Mouse (Mus musculus) ES-Bruce4 (cell line): Measurements from ENCODE around the gene Slc2a3. TPM values are rescaled to one million over a fixed set of nuclear protein-coding genes. Genes with fewer than 3 reads are reported as not detected.
"Not testable (repeated sequence)": the region's sequence is repeated elsewhere in the genome, so short reads cannot be mapped to it uniquely, and the experiment has no call there.

Experiments used
- H3K27ac ChIP-seq: 2 replicates; pipeline ENCODE4 v1.5.1; 2012; ENCODE audit warnings: low read length, inconsistent platforms; ENCODE audit not compliant: insufficient read depth
- H3K27me3 ChIP-seq: 2 replicates; pipeline ENCODE4 v1.6.1; 2012; ENCODE audit warnings: mild to moderate bottlenecking, low read length, inconsistent platforms; ENCODE audit not compliant: control insufficient read depth, poor library complexity, insufficient read depth, severe bottlenecking
- H3K36me3 ChIP-seq: 2 replicates; pipeline ENCODE4 v1.6.1; 2012; ENCODE audit warnings: inconsistent platforms, mild to moderate bottlenecking, low read length, moderate library complexity; ENCODE audit not compliant: control insufficient read depth, poor library complexity, insufficient read depth, severe bottlenecking
- H3K4me1 ChIP-seq: one replicate; pipeline ENCODE4 v1.8.1; 2011; ENCODE audit warnings: low read length; ENCODE audit not compliant: control insufficient read depth, insufficient read depth
- H3K4me3 ChIP-seq: 2 replicates; pipeline ENCODE4 v1.5.1; 2011; ENCODE audit warnings: low read depth, mild to moderate bottlenecking, low read length
- H3K9ac ChIP-seq: 2 replicates; pipeline ENCODE4 v1.6.1; 2012; ENCODE audit warnings: low read depth, mild to moderate bottlenecking, inconsistent platforms; ENCODE audit not compliant: poor library complexity, severe bottlenecking
- H3K9me3 ChIP-seq: replicated peaks from 2 replicates; pipeline ENCODE4 v1.6.1; 2012; ENCODE audit warnings: mild to moderate bottlenecking, low read length, inconsistent platforms; ENCODE audit not compliant: control insufficient read depth, poor library complexity, insufficient read depth, severe bottlenecking
- CTCF ChIP-seq: IDR thresholded peaks from one replicate; pipeline ENCODE4 v1.8.1; 2011; ENCODE audit warnings: low read depth, low read length
- EP300 ChIP-seq: IDR thresholded peaks from 2 replicates; pipeline ENCODE4 v1.6.1; 2011; ENCODE audit warnings: low read depth, low read length; ENCODE audit not compliant: insufficient read depth
- POLR2A ChIP-seq: IDR thresholded peaks from one replicate; pipeline ENCODE4 v1.8.1; 2011; ENCODE audit warnings: low read length; ENCODE audit not compliant: insufficient read depth
- polyA plus RNA-seq: library from polyadenylated mRNA; stranded (reverse); fragments of >200 nt; gene quantifications from 2 replicates; pipeline ENCODE4 v1.2.4, GENCODE M21; 2011; ENCODE audit warnings: low read depth; ENCODE audit not compliant: missing spikeins, insufficient read depth, insufficient read length

The Slc2a3 gene
- polyA plus RNA-seq, 1 experiment = 1,686 TPM

DNA sequence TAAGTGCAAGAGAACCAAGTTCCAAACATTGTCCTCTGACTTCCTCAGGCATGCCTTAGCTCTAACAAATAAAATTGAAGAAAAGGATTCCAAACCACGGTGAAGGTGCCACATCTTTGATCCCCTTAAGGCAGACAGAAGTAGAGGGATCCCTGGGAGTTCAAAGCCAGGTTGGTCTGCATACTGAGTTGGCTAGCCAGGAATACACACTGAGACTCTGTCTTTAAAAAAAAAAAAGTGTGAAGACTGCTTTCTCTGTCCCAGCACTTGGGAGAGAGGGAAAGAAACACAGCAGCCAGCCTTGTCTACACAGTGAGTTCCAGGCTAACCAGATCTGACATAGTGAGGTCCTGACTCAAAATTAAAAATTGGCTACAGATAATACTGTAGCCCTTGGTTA is 97.7 kb downstream of the Slc2a3 start:
- peaks cover 3% of the 10 kb centered on the region for H3K4me1 ChIP-seq
- TF ChIP-seq POLR2A (no peak), CTCF (no peak), EP300 (no peak)
- H3K4me3 ChIP-seq = peak overlapping the region; percentile 34; the same call in 1 of the 2 replicates
- H3K36me3 ChIP-seq = no peaks in the 10 kb centered on the region
- peak overlapping the region; percentile 100 for H3K27ac ChIP-seq
- H3K9ac ChIP-seq = peak overlapping the region; percentile 7
- H3K27me3 ChIP-seq = no peaks in the 10 kb centered on the region
- no peaks in the 10 kb centered on the region for H3K9me3 ChIP-seq

- Histone ChIP-seq H3K9me3 (no peaks in the 10 kb centered on the region), H3K27ac (peak overlapping the region; percentile 100), H3K4me3 (peak overlapping the region; percentile 34), H3K4me1 (peaks cover 3% of the 10 kb centered on the region), H3K9ac (peak overlapping the region; percentile 7), H3K36me3 (no peaks in the 10 kb centered on the region), H3K27me3 (no peaks in the 10 kb centered on the region)
- TF ChIP-seq CTCF (no peak), POLR2A (no peak), EP300 (no peak)
These were observed 98.2 kb downstream of the Slc2a3 start for GRCm38 (mm10) chr6:122703251-122703650.

DNA sequence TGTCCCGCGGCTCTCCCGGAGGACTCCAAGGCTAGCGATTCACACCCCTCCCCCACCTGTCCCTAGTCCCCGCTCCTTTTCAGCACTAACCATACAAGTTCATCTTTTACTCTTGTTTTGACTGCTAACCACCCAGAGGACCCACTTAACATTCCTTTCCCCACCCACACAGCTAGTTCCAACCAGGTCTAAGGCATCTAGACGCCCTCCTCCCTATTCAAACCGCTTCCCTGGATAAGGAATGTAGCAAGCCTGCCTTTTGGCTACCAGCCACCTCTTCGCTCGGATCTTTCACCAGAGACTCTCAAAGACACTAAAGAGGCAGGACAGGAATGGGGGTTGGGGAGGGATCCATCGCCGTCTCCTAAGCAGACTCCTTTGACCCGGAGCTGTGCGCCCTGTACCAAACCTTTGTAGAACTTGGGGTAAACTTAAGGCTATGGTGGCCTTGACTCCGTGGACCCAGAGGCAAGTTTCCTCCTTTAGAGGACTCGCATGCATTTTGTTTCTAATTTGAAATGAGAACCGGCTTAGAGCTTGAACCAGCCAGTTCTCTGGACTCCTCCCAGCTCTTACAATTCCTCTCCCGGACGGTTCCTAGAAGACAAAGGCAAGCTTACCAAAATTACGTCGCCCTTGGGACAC is 98.8 kb downstream of the Slc2a3 start:
- H3K36me3 ChIP-seq = no peaks in the 10 kb centered on the region
- H3K4me3 ChIP-seq = peak overlapping the region; percentile 15
- TF ChIP-seq POLR2A (no peak), EP300 (peak; percentile 98)
- peak overlapping the region; percentile 100 for H3K27ac ChIP-seq
- peaks cover 3% of the 10 kb centered on the region for H3K4me1 ChIP-seq
- H3K9me3 ChIP-seq = no peaks in the 10 kb centered on the region
- H3K27me3 ChIP-seq = no peaks in the 10 kb centered on the region
- peak overlapping the region; percentile 81 for H3K9ac ChIP-seq

GRCm38 (mm10) chr6:122701816-122702215 is 99.6 kb downstream of the Slc2a3 start:
- no peaks in the 10 kb centered on the region for H3K36me3 ChIP-seq
- peak overlapping the region; percentile 100 for H3K27ac ChIP-seq
- H3K4me3 ChIP-seq = peak overlapping the region; percentile 48
- H3K9ac ChIP-seq = peak overlapping the region; percentile 81
- H3K9me3 ChIP-seq = no peaks in the 10 kb centered on the region
- peaks cover 3% of the 10 kb centered on the region for H3K4me1 ChIP-seq
- TF ChIP-seq POLR2A (no peak), CTCF (no peak), EP300 (no peak)
- no peaks in the 10 kb centered on the region for H3K27me3 ChIP-seq

GRCm38 (mm10) chr6:122699628-122700027 is 101.8 kb downstream of the Slc2a3 start:
- not testable (repeated sequence) for H3K9me3 ChIP-seq, H3K36me3 ChIP-seq, H3K27me3 ChIP-seq, H3K27ac ChIP-seq, H3K4me3 ChIP-seq, H3K9ac ChIP-seq, H3K4me1 ChIP-seq

GRCm38 (mm10) chr6:122695398-122695797 is 106.0 kb downstream of the Slc2a3 start:
- Histone ChIP-seq H3K4me3 (no peak overlapping the region), H3K36me3 (no peaks in the 10 kb centered on the region), H3K4me1 (peaks cover 3% of the 10 kb centered on the region), H3K9me3 (no peaks in the 10 kb centered on the region), H3K9ac (0 out of 2 replicates have a peak overlapping the region, but pooled peaks have one; percentile 70), H3K27me3 (no peaks in the 10 kb centered on the region), H3K27ac (no peak overlapping the region)
- no peak for TF ChIP-seq POLR2A
- TF ChIP-seq CTCF = no peak
- no peak for TF ChIP-seq EP300
